Mouse (Mus musculus) brain, embryonic 14.5 days (tissue): ENCODE data around the gene Gm9913.

ENCODE experiments used
- CTCF ChIP-seq: fragments of 200-500 bp; IDR thresholded peaks from 2 replicates; pipeline ENCODE4 v1.5.1; 2012; ENCODE audit warnings: inconsistent platforms, mild to moderate bottlenecking, moderate library complexity, borderline replicate concordance; ENCODE audit not compliant: insufficient read depth, insufficient read length; ENCODE audit errors: extremely low read depth
- POLR2A ChIP-seq: fragments of 200-500 bp; IDR thresholded peaks from 2 replicates; pipeline ENCODE4 v1.6.1; 2012; ENCODE audit warnings: mild to moderate bottlenecking, inconsistent platforms, borderline replicate concordance; ENCODE audit not compliant: poor library complexity, insufficient read depth, insufficient read length, severe bottlenecking; ENCODE audit errors: extremely low read depth

GRCm38 (mm10) chr2:125470553-125471295, 34.2 kb upstream of the Gm9913 start:
- no peak for TF ChIP-seq CTCF
- TF ChIP-seq POLR2A: no peak
